Mouse (Mus musculus): ENCODE measurements around the gene Hapln1. TPM values are rescaled to one million over a fixed set of nuclear protein-coding genes. Genes with fewer than 3 reads are reported as not detected.

Hapln1 gene
- polyA plus RNA-seq, 1 experiment = 0.10 TPM

DNA sequence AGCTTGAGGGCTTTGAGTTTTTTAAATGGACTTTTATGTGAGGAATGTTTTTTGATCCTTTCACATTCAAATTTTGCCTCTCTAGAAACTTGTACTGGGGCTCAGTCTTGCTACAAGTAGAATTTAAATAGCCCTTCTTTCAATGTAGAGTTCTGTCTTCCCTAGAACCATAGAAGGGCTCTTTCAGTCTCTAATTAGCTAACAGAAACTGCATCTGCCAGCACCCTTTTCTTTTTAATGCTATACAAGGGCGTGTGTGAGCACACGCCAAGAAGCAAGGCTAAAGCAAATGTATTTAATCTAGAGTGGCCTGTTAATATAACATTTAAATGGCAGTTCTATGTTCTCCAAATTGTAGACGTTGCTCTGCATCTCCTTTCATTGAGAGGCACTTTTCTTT is 67.8 kb downstream of the Hapln1 start:
- Histone ChIP-seq H3K36me3 (ENCODE audit: control insufficient read depth, insufficient read depth, low read length, poor library complexity, severe bottlenecking) (no peaks in the 10 kb centered on the region), H3K4me3 (ENCODE audit: low read depth, low read length) (no peak overlapping the region), H3K27me3 (ENCODE audit: control insufficient read depth, insufficient read depth, low read length, poor library complexity, severe bottlenecking) (no peaks in the 10 kb centered on the region), H3K9ac (ENCODE audit: low read depth, poor library complexity, severe bottlenecking) (no peak overlapping the region), H3K4me1 (ENCODE audit: control insufficient read depth, insufficient read depth, low read length) (no peaks in the 10 kb centered on the region), H3K9me3 (replicated peaks; ENCODE audit: control insufficient read depth, insufficient read depth, low read length, poor library complexity, severe bottlenecking) (no peaks in the 10 kb centered on the region), H3K27ac (ENCODE audit: insufficient read depth, low read length) (no peak overlapping the region)
- TF ChIP-seq CTCF (IDR thresholded peaks at IDR 0.05; ENCODE audit: low read depth, low read length) (no peak), POLR2A (IDR thresholded peaks at IDR 0.05; ENCODE audit: insufficient read depth, low read length) (no peak), EP300 (IDR thresholded peaks at IDR 0.05; ENCODE audit: insufficient read depth, low read depth, low read length) (no peak)

DNA sequence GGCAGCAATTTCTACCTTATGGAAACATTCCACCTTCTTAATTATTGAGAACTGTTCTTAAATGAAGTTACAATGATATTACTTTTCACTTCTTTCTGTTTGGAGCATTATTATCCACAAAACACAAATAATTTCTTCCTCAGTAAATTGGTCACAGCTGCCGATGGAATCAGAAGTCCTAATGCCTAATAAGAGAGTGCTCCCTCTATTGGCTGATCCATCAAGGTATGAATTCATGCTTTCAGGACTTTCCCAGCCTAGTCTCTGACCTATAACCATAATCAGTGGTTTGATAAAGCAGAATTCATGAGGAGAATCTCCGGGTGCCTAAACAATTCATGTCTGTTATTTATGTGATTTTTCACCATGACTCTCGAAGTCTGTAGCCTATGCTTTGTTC is 79.5 kb downstream of the Hapln1 start:
- Histone ChIP-seq H3K9ac (ENCODE audit: low read depth, poor library complexity, severe bottlenecking) (no peak overlapping the region), H3K27ac (ENCODE audit: insufficient read depth, low read length) (no peak overlapping the region), H3K4me3 (ENCODE audit: low read depth, low read length) (no peak overlapping the region), H3K27me3 (ENCODE audit: control insufficient read depth, insufficient read depth, low read length, poor library complexity, severe bottlenecking) (no peaks in the 10 kb centered on the region), H3K9me3 (replicated peaks; ENCODE audit: control insufficient read depth, insufficient read depth, low read length, poor library complexity, severe bottlenecking) (no peaks in the 10 kb centered on the region), H3K36me3 (ENCODE audit: control insufficient read depth, insufficient read depth, low read length, poor library complexity, severe bottlenecking) (no peaks in the 10 kb centered on the region), H3K4me1 (ENCODE audit: control insufficient read depth, insufficient read depth, low read length) (no peaks in the 10 kb centered on the region)
- TF ChIP-seq EP300 (IDR thresholded peaks at IDR 0.05; ENCODE audit: insufficient read depth, low read depth, low read length) (no peak), CTCF (IDR thresholded peaks at IDR 0.05; ENCODE audit: low read depth, low read length) (no peak), POLR2A (IDR thresholded peaks at IDR 0.05; ENCODE audit: insufficient read depth, low read length) (no peak)

DNA sequence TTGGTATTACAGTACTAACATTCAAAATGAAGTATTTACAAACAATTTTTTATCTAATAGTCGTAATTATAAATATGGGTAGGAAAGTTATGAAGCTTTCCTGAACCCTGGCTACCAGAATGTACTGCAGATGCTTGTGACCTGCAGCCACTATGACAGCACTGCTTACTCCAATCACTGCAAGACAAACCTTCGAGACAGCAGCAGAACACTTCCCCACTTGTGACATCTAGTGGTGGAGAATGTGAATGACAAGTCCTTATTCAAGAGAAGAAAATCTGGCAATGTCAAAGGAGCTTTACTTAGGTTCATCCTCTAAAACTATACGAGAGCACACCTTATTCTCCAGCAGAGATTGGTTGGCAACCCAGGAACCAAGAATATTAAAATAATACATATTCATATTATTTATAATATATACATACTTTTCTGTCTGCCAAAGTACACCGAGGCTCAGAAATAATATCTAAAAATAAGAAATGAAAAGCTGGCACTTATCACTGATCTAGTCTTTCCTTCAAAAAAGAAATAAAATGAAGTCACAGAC is 94.6 kb downstream of the Hapln1 start:
- Histone ChIP-seq H3K9me3 (replicated peaks; ENCODE audit: control insufficient read depth, insufficient read depth, low read length, poor library complexity, severe bottlenecking) (no peaks in the 10 kb centered on the region), H3K4me1 (ENCODE audit: control insufficient read depth, insufficient read depth, low read length) (no peaks in the 10 kb centered on the region), H3K27ac (ENCODE audit: insufficient read depth, low read length) (no peak overlapping the region), H3K27me3 (ENCODE audit: control insufficient read depth, insufficient read depth, low read length, poor library complexity, severe bottlenecking) (no peaks in the 10 kb centered on the region), H3K9ac (ENCODE audit: low read depth, poor library complexity, severe bottlenecking) (no peak overlapping the region), H3K36me3 (ENCODE audit: control insufficient read depth, insufficient read depth, low read length, poor library complexity, severe bottlenecking) (no peaks in the 10 kb centered on the region), H3K4me3 (ENCODE audit: low read depth, low read length) (no peak overlapping the region)
- TF ChIP-seq EP300 (IDR thresholded peaks at IDR 0.05; ENCODE audit: insufficient read depth, low read depth, low read length) (no peak), CTCF (IDR thresholded peaks at IDR 0.05; ENCODE audit: low read depth, low read length) (peak; percentile 18), POLR2A (IDR thresholded peaks at IDR 0.05; ENCODE audit: insufficient read depth, low read length) (no peak)

DNA sequence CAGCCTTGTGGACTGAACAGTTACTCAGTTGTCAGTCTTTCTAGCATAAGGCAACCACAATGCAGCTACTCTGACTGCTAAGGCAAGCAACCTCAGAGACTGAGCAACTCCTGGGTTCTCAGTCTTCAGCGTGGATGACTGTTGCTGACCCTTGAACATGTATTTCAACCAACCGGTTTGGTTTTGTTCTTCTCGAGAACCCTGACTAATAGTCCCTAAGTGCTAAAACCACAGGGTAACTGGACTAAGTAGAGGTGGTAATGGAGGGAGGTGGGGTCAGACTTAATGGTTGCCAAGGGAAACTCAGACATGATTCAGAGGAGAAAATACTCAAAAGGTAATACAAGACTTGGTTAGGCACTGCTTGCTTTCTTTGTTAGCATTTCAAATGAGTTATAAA is 97.4 kb downstream of the Hapln1 start:
- Histone ChIP-seq H3K27ac (ENCODE audit: insufficient read depth, low read length) (no peak overlapping the region), H3K4me1 (ENCODE audit: control insufficient read depth, insufficient read depth, low read length) (no peaks in the 10 kb centered on the region), H3K27me3 (ENCODE audit: control insufficient read depth, insufficient read depth, low read length, poor library complexity, severe bottlenecking) (no peaks in the 10 kb centered on the region), H3K9me3 (replicated peaks; ENCODE audit: control insufficient read depth, insufficient read depth, low read length, poor library complexity, severe bottlenecking) (no peaks in the 10 kb centered on the region), H3K36me3 (ENCODE audit: control insufficient read depth, insufficient read depth, low read length, poor library complexity, severe bottlenecking) (no peaks in the 10 kb centered on the region), H3K4me3 (ENCODE audit: low read depth, low read length) (no peak overlapping the region), H3K9ac (ENCODE audit: low read depth, poor library complexity, severe bottlenecking) (no peak overlapping the region)
- TF ChIP-seq CTCF (IDR thresholded peaks at IDR 0.05; ENCODE audit: low read depth, low read length) (no peak), POLR2A (IDR thresholded peaks at IDR 0.05; ENCODE audit: insufficient read depth, low read length) (no peak), EP300 (IDR thresholded peaks at IDR 0.05; ENCODE audit: insufficient read depth, low read depth, low read length) (no peak)

DNA sequence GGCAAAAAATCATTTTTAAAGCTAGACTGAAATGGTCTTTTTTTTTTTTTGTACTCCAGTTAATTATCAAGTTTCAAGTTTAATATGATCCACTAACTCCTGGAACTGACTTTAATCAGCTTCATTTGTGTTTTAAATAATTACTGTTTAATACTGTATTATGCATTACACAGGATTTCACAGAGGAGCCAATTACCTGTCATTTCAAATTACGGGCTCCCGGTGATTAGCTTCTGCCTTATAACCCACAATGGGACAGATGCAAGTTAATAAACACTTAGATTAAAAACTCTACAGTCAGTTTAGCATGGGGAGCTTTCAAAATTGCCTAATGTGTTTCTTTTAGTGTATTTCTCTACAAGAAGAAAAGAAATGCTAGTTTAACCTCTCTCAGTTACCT is 106.0 kb downstream of the Hapln1 start:
- Histone ChIP-seq H3K36me3 (ENCODE audit: control insufficient read depth, insufficient read depth, low read length, poor library complexity, severe bottlenecking) (no peaks in the 10 kb centered on the region), H3K27ac (ENCODE audit: insufficient read depth, low read length) (no peak overlapping the region), H3K27me3 (ENCODE audit: control insufficient read depth, insufficient read depth, low read length, poor library complexity, severe bottlenecking) (no peaks in the 10 kb centered on the region), H3K4me3 (ENCODE audit: low read depth, low read length) (no peak overlapping the region), H3K9me3 (replicated peaks; ENCODE audit: control insufficient read depth, insufficient read depth, low read length, poor library complexity, severe bottlenecking) (no peaks in the 10 kb centered on the region), H3K9ac (ENCODE audit: low read depth, poor library complexity, severe bottlenecking) (no peak overlapping the region), H3K4me1 (ENCODE audit: control insufficient read depth, insufficient read depth, low read length) (no peaks in the 10 kb centered on the region)
- no peak for TF ChIP-seq EP300 (IDR thresholded peaks at IDR 0.05; ENCODE audit: insufficient read depth, low read depth, low read length)
- no peak for TF ChIP-seq CTCF (IDR thresholded peaks at IDR 0.05; ENCODE audit: low read depth, low read length)
- TF ChIP-seq POLR2A (IDR thresholded peaks at IDR 0.05; ENCODE audit: insufficient read depth, low read length) = no peak

DNA sequence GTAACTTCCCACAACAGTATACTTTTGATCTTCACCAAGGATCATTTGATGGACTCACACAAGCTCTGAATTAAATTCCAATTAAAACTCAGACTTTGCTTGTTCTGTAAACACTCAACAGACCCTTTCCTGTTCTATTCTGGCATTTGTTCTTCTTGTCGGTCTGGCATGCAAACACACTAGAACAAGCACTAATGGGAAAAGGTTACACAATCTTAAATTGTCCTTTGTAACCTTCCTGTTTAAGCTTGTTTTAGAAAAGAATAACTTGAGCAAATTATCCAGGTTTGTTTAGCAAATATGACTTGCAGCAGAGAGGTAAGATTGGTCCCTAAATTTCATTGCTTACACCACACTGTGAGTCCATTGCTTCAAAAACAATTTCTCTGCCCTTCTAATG is 113.2 kb downstream of the Hapln1 start:
- Histone ChIP-seq H3K4me1 (ENCODE audit: control insufficient read depth, insufficient read depth, low read length) (no peaks in the 10 kb centered on the region), H3K27ac (ENCODE audit: insufficient read depth, low read length) (no peak overlapping the region), H3K27me3 (ENCODE audit: control insufficient read depth, insufficient read depth, low read length, poor library complexity, severe bottlenecking) (no peaks in the 10 kb centered on the region), H3K4me3 (ENCODE audit: low read depth, low read length) (no peak overlapping the region), H3K9ac (ENCODE audit: low read depth, poor library complexity, severe bottlenecking) (no peak overlapping the region), H3K36me3 (ENCODE audit: control insufficient read depth, insufficient read depth, low read length, poor library complexity, severe bottlenecking) (no peaks in the 10 kb centered on the region), H3K9me3 (replicated peaks; ENCODE audit: control insufficient read depth, insufficient read depth, low read length, poor library complexity, severe bottlenecking) (no peaks in the 10 kb centered on the region)
- no peak for TF ChIP-seq POLR2A (IDR thresholded peaks at IDR 0.05; ENCODE audit: insufficient read depth, low read length)
- TF ChIP-seq EP300 (IDR thresholded peaks at IDR 0.05; ENCODE audit: insufficient read depth, low read depth, low read length) = no peak
- TF ChIP-seq CTCF (IDR thresholded peaks at IDR 0.05; ENCODE audit: low read depth, low read length) = no peak
